In genomic region chr17:33781124-33781977, GRCm38 (mm10) we compare ENCODE assay signal across 8 mouse cellular contexts. TPM values are rescaled to one million over a fixed set of nuclear protein-coding genes. Genes with fewer than 3 reads are reported as not detected.
A peak's percentile ranks its signal among the peaks of the same experiment; 100 is the strongest.
DNase-seq lines count a peak whose midpoint lies in the region; ATAC-seq lines count a peak whose summit lies in the region.

Gene Angptl4, minus strand, starts transcription at chr17:33781830.

- WGBS in hindbrain, embryonic 13.5 days = 3% methylated on average over 50 of the region's 50 CpGs

- peaks cover 42% of the 10 kb centered on the region for H3K4me1 ChIP-seq in hindbrain, embryonic 13.5 days (replicated peaks)

- H3K9me3 ChIP-seq in hindbrain, embryonic 13.5 days = no peaks in the 10 kb centered on the region

- peak within 1 kb of the TSS; percentile 71 for H3K27ac ChIP-seq in hindbrain, embryonic 13.5 days

- peak; percentile 49 for DNase-seq in MEL-GATA-1-ER (ENCODE audit: extremely low read depth, low read depth)
- peak; percentile 4 for DNase-seq in cerebellum, adult 8-10 months
- peak; percentile 18 to 37 for DNase-seq in frontal cortex, postnatal 14 days (ENCODE audit: low spot score in 2 of 2)
- peak; percentile 34 to 59 for DNase-seq in layer of hippocampus, postnatal 36 days
- peak; percentile 82 to 88 for DNase-seq in lung, postnatal 4 days
- peak; percentile 34 to 53 for DNase-seq in right cerebral cortex, adult 2 months (ENCODE audit: low spot score in 2 of 2)
- DNase-seq in urinary bladder, postnatal 25 days (ENCODE audit: low spot score) = peak; percentile 55

- peak within 1 kb of the TSS; percentile 88 for H3K4me2 ChIP-seq in hindbrain, embryonic 13.5 days

- H3K4me3 ChIP-seq in hindbrain, embryonic 13.5 days = peak within 1 kb of the TSS; percentile 47

- H3K36me3 ChIP-seq in hindbrain, embryonic 13.5 days = no peaks in the 10 kb centered on the region; the same call in 1 of the 2 replicates

- ATAC-seq in hindbrain, embryonic 13.5 days (ENCODE audit: low FRiP score) = peak; percentile 77

- H3K9ac ChIP-seq in hindbrain, embryonic 13.5 days = peak within 1 kb of the TSS; percentile 72

- peaks cover 16% of the 10 kb centered on the region for H3K27me3 ChIP-seq in hindbrain, embryonic 13.5 days

RNA-seq across cellular contexts. Expression of gene Angptl4, which starts in this region (rescaled TPM):
- 23.5 and 24.7 TPM in 2 replicates for polyA plus RNA-seq in hindbrain, embryonic 13.5 days (2015; fragmentation: Nextera tagmentation; extraction: Ambion mirVana)
- total RNA-seq in layer of hippocampus, postnatal 36 days (2021) = 1 to 10 TPM; 3.3 to 5.9 TPM

Comparison
In these comparisons a context has a peak if more than half of its experiments do, and no peak if none do; other contexts are left out.
1. Peak in every context shown above with its lines: DNase-seq, ATAC-seq, H3K4me3 ChIP-seq and H3K27ac ChIP-seq.
2. DNase-seq: peak in every context shown above with its lines; median percentile 85 in lung, postnatal 4 days; 55 in urinary bladder, postnatal 25 days; 49 in MEL-GATA-1-ER; 46 in layer of hippocampus, postnatal 36 days; 44 in right cerebral cortex, adult 2 months; 28 in frontal cortex, postnatal 14 days; 4 in cerebellum, adult 8-10 months.